Mouse (Mus musculus) CD8-positive naive resting alpha-beta T cell, adult 2 months (primary cell): ENCODE data around the gene Aadat.
"Not testable (repeated sequence)": the region's sequence is repeated elsewhere in the genome, so short reads cannot be mapped to it uniquely, and the experiment has no call there.

Experiments
- DNase-seq, 2 experiments: peaks; one replicate each; pipeline ENCODE4 v3.0.0; 2022; ENCODE audit warnings: low read depth in 2 of 2, low spot score in 2 of 2

Gene Aadat

GRCm38 (mm10) chr8:60505653-60506521 is at the start of gene Aadat:
TSS of gene Aadat (plus strand) at chr8:60505932.
- no peak for DNase-seq

GRCm38 (mm10) chr8:60466686-60467335 is 38.9 kb upstream of the Aadat start:
- DNase-seq: no peak

GRCm38 (mm10) chr8:60490147-60490546 is 15.6 kb upstream of the Aadat start:
- no peak for DNase-seq

- no peak for DNase-seq
Observed at GRCm38 (mm10) chr8:60491871-60492270, 13.9 kb upstream of the Aadat start.

- DNase-seq: no peak
Observed at GRCm38 (mm10) chr8:60492471-60492870, 13.3 kb upstream of the Aadat start.

GRCm38 (mm10) chr8:60494606-60495005 is 11.1 kb upstream of the Aadat start:
- no peak for DNase-seq

- not testable (repeated sequence) for DNase-seq
Observed at GRCm38 (mm10) chr8:60495046-60495445, 10.7 kb upstream of the Aadat start.

GRCm38 (mm10) chr8:60503098-60503497 is 2.6 kb upstream of the Aadat start, which contains the start of gene Gm10283:
TSS of gene Gm10283 (minus strand) at chr8:60503198.
- no peak for DNase-seq

GRCm38 (mm10) chr8:60518286-60518685 is 12.6 kb downstream of the Aadat start:
- no peak for DNase-seq

GRCm38 (mm10) chr8:60534945-60535344 is 29.2 kb downstream of the Aadat start:
- DNase-seq: no peak

- DNase-seq: no peak
Observed at GRCm38 (mm10) chr8:60566783-60567182, 61.1 kb downstream of the Aadat start.

GRCm38 (mm10) chr8:60577231-60577630 is 71.5 kb downstream of the Aadat start:
- DNase-seq: no peak

- no peak for DNase-seq
Observed at GRCm38 (mm10) chr8:60583369-60583768, 77.6 kb downstream of the Aadat start.

GRCm38 (mm10) chr8:60591352-60592105 is 85.8 kb downstream of the Aadat start:
- DNase-seq: not testable (repeated sequence)

GRCm38 (mm10) chr8:60594761-60595160 is 89.0 kb downstream of the Aadat start:
- DNase-seq: no peak
